Mouse (Mus musculus): ENCODE data around the gene Stum.

Stum gene

DNA sequence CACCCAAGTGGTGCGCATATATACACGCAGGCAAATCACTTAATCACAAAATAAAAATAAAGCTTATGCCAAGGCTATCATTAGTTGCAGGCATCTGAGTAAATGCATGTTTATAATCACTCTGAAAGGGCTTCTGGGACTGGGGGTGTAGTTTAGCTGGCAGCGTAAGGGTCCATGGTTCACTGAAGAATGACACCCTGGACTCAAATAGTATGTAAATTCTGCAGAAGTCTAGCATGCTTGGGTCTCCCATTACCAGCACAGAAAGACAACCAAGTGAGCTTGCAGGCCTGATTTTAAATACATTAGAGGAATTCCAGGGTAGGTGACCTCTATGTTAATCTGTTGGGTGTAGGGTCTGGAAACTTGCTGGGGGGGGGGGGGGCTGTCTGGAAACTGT lies 16.5 kb upstream of the Stum start:
- no peak for DNase-seq (ENCODE audit: low read depth in 1 of 2, low spot score in 2 of 2)

- no peak for DNase-seq (ENCODE audit: low read depth in 1 of 2, low spot score in 2 of 2)
These were observed 9.5 kb upstream of the Stum start for GRCm38 (mm10) chr1:180492777-180493176.

- no peak for DNase-seq (ENCODE audit: low read depth in 1 of 2, low spot score in 2 of 2)
These were observed 2.0 kb upstream of the Stum start for GRCm38 (mm10) chr1:180485346-180485745.

GRCm38 (mm10) chr1:180482840-180483398 lies 385 bp downstream of the Stum start:
- no peak for DNase-seq (ENCODE audit: low read depth in 1 of 2, low spot score in 2 of 2)

GRCm38 (mm10) chr1:180481956-180482355 lies 1.3 kb downstream of the Stum start:
- no peak for DNase-seq (ENCODE audit: low read depth in 1 of 2, low spot score in 2 of 2)

- no peak for DNase-seq (ENCODE audit: low read depth in 1 of 2, low spot score in 2 of 2)
These were observed 2.0 kb downstream of the Stum start for GRCm38 (mm10) chr1:180481331-180481730.

- no peak for DNase-seq (ENCODE audit: low read depth in 1 of 2, low spot score in 2 of 2)
These were observed 3.0 kb downstream of the Stum start for GRCm38 (mm10) chr1:180480325-180480724.

GRCm38 (mm10) chr1:180473566-180473965 lies 9.7 kb downstream of the Stum start:
- no peak for DNase-seq (ENCODE audit: low read depth in 1 of 2, low spot score in 2 of 2)

GRCm38 (mm10) chr1:180468004-180468403 lies 15.3 kb downstream of the Stum start:
- DNase-seq (ENCODE audit: low read depth in 1 of 2, low spot score in 2 of 2) = no peak

GRCm38 (mm10) chr1:180465620-180466019 lies 17.7 kb downstream of the Stum start:
- DNase-seq (ENCODE audit: low read depth in 1 of 2, low spot score in 2 of 2) = no peak

GRCm38 (mm10) chr1:180464357-180464756 lies 18.9 kb downstream of the Stum start:
- DNase-seq (ENCODE audit: low read depth in 1 of 2, low spot score in 2 of 2) = no peak

DNA sequence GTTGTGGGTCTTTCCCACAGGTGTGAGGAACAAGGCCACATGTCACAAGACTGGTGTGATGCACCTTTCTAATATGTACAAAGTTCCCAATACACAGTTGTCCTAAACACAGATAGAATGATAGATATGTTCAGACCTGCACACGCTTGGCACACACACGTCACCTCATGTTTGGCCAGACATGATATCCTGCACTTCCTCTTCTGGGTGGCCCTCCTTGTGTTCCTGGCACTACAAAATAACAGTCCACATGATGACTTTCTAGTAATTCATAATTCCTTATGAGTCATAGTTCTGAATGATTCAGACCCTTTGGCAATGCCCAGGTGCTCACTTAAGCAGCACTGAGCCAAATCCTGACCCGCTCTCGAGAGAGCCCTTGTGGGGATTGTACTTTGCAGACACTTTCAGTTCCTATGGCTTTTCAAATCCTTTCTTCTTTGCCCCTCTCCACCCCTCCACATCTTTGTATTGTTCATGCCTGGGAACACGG lies 20.3 kb downstream of the Stum start:
- no peak for DNase-seq (ENCODE audit: low read depth in 1 of 2, low spot score in 2 of 2)

GRCm38 (mm10) chr1:180462396-180462795 lies 20.9 kb downstream of the Stum start:
- DNase-seq (ENCODE audit: low read depth in 1 of 2, low spot score in 2 of 2) = no peak

DNA sequence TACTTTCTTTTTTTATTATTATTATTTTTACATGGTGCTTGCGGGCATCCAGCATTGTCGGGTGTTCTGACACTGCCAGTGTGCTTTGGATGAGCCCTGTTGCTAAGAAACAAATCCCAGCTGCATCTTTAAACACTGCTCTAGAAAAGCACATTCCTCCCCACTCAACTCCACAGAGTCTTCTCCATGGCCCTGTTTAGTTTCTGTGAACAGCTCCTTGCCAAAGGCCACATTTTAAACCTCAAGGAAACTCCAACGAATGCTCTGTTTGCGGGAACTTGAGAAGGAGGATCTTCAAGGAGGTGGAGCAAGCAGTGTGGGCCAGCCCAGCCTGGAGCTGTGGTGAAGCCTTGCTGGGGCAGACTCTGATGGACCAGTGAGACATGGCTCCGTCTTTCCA lies 22.6 kb downstream of the Stum start:
- no peak for DNase-seq (ENCODE audit: low read depth in 1 of 2, low spot score in 2 of 2)

GRCm38 (mm10) chr1:180458680-180459079 lies 24.6 kb downstream of the Stum start:
- DNase-seq (ENCODE audit: low read depth in 1 of 2, low spot score in 2 of 2) = no peak

- no peak for DNase-seq (ENCODE audit: low read depth in 1 of 2, low spot score in 2 of 2)
These were observed 25.0 kb downstream of the Stum start for GRCm38 (mm10) chr1:180458274-180458673.

- no peak for DNase-seq (ENCODE audit: low read depth in 1 of 2, low spot score in 2 of 2)
These were observed 33.7 kb downstream of the Stum start for GRCm38 (mm10) chr1:180449641-180450040.

GRCm38 (mm10) chr1:180444411-180444810 lies 38.9 kb downstream of the Stum start:
- no peak for DNase-seq (ENCODE audit: low read depth in 1 of 2, low spot score in 2 of 2)

DNA sequence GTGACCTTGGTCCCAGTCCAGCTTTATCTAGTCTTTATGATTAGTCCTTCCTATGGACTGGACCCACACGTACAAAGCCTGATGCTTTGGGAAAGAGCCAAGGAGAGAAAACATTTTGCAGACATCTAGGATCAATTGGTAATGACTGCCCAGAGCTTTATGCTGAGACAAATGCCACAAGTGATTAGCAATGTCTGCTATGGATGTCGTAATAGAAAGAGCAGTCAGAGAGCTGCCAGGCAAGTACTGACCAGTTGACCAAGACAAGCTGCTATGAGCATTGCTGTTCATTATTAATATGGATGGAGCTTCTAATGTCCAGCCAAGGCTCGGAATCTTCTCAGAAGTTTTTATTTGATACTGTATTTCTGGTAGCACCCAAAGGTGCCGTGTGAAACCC lies 43.8 kb downstream of the Stum start:
- DNase-seq (ENCODE audit: low read depth in 1 of 2, low spot score in 2 of 2) = no peak

- no peak for DNase-seq (ENCODE audit: low read depth in 1 of 2, low spot score in 2 of 2)
These were observed 48.4 kb downstream of the Stum start for GRCm38 (mm10) chr1:180434925-180435324.

DNA sequence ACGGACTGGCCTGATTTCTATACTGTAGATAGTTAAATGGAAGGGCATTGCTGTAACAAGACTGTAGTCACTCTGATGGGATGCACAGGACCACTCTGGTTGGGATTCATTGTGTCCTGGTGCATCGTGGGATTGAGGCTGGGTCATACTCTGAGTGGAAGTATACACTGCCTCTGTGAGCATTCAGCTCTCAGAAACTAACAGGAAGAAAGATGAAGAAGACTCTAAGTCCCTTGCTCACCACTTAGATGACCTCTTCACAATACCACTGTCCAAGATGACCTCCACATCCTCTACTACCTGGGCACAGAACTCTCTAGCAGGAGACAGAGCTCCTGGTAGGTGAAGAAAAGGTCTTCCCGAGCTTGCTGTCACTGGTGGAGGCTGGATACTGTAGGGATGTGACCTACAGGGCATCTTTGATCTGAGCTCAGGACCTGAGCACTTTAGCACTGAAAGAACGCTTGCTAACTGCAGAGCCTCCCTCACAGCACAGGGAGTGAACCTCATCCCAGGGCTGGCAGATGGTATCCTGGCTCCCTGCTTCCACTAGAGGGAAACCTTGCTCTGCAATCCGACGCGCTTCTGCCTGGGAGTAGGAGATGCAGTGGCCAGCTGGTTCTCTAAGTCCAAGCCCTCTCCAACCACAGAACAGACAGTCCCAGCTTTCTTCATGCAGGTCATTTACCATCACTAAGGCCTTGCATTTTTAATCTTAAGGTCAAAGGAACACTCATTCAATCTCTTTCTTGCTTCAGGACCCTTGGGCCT lies 49.3 kb downstream of the Stum start:
- DNase-seq (ENCODE audit: low read depth in 1 of 2, low spot score in 2 of 2) = no peak

DNA sequence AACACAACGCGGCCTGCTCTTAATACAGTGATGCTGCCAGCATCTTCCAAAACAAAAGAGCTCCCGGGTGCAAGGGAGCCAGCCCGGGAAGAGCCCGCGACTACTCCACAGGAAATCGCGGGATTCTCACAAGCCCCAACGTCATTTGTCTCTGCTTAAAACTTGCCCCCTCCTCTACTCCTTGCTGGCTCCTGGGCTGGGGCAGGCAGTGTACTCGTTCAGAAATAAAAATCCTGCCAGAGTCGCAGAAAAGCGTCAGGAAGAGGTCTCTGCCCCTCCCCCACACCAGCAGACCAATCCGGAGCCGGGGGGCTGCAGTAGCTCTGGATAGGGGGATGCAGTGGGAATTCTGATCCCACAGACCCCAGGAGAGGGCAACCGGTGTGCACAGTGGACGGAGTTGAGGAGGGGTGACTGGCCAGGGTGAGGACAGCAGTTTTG lies 50.2 kb downstream of the Stum start:
- no peak for DNase-seq (ENCODE audit: low read depth in 1 of 2, low spot score in 2 of 2)

DNA sequence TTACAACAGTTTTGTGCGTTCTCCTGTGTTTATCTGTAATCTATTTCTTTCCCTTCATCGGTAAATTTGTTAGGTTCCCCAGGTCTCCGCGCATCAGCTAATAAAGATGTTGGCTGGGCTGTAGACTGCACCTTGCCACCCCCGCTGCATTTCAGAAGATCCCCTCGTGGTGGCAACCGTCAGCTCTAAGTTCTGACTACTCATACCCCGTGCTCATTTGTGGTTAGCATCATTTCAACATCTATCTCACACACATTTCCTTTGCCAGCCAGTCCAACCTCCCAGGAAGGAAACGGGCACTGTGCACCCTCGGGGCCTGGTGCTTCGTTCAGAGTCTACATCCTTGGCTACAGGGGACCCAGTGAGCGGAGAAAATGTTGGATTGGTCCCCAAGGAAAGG lies 51.5 kb downstream of the Stum start:
- DNase-seq (ENCODE audit: low read depth in 1 of 2, low spot score in 2 of 2) = peak; percentile 48 to 61

Measured in monocyte, adult 2 months (primary cell).